Mouse (Mus musculus) kidney, embryonic 16.5 days (tissue): ENCODE measurements around the gene Gm20388. TPM values are rescaled to one million over a fixed set of nuclear protein-coding genes. Genes with fewer than 3 reads are reported as not detected.

Source experiments
- ATAC-seq: fragments of 200-750 bp; cut with Nextera tagmentation; 2 replicates; pipeline ENCODE4 v1.8.0; 2017; ENCODE audit warnings: moderate TSS enrichment; ENCODE audit not compliant: low FRiP score, low TSS enrichment
- H3K27ac ChIP-seq: fragments of 300-500 bp; sonication (generic); 2 replicates; pipeline ENCODE4 v1.5.1; 2014; ENCODE audit warnings: low read length
- H3K27me3 ChIP-seq: fragments of 300-500 bp; sonication (generic); 2 replicates; pipeline ENCODE4 v1.6.1; 2014; ENCODE audit warnings: low read length, control low read depth, mixed read lengths; ENCODE audit not compliant: insufficient read depth
- H3K36me3 ChIP-seq: fragments of 300-500 bp; sonication (generic); 2 replicates; pipeline ENCODE4 v1.6.1; 2014; ENCODE audit warnings: low read length, control low read depth, mixed read lengths; ENCODE audit not compliant: insufficient read depth
- H3K4me1 ChIP-seq: fragments of 300-500 bp; sonication (generic); 2 replicates; pipeline ENCODE4 v1.6.1; 2014; ENCODE audit warnings: low read length, control low read depth, mixed read lengths; ENCODE audit not compliant: insufficient read depth
- H3K4me2 ChIP-seq: fragments of 300-500 bp; sonication (generic); replicated peaks from 2 replicates; pipeline ENCODE4 v1.6.1; 2014; ENCODE audit warnings: low read depth, low read length
- H3K4me3 ChIP-seq: fragments of 300-500 bp; sonication (generic); 2 replicates; pipeline ENCODE4 v1.5.1; 2014; ENCODE audit warnings: mild to moderate bottlenecking, low read length
- H3K9ac ChIP-seq: fragments of 300-500 bp; sonication (generic); replicated peaks from 2 replicates; pipeline ENCODE4 v1.6.1; 2014; ENCODE audit warnings: low read length
- H3K9me3 ChIP-seq: fragments of 300-500 bp; sonication (generic); 2 replicates; pipeline ENCODE4 v1.6.1; 2016; ENCODE audit warnings: low read length, control low read depth
- WGBS: fragments of 180-500 bp; shearing (Covaris S2); extraction: QIAGEN DNeasy Blood & Tissue Kit; methylation state at CpG from one replicate; pipeline ENCODE4 v1.1.7; 2014; 5-methylcytosine and 5-hydroxymethylcytosine counted together
- polyA plus RNA-seq: library from polyadenylated mRNA; unstranded; fragments of >200 nt; fragmentation: Nextera tagmentation; extraction: Ambion mirVana; gene quantifications from 2 replicates; pipeline ENCODE4 v1.2.1, GENCODE M21; 2015

The Gm20388 gene
- polyA plus RNA-seq, 1 experiment from 2014 or later, result 7.7 TPM

GRCm38 (mm10) chr8:121126694-121127093, 1216.1 kb downstream of the Gm20388 start:
- Histone ChIP-seq H3K9ac (peak overlapping the region; percentile 63), H3K36me3 (peaks cover 16% of the 10 kb centered on the region; the same call in 1 of the 2 replicates), H3K27me3 (peaks cover 52% of the 10 kb centered on the region), H3K9me3 (peaks cover 2% of the 10 kb centered on the region; the same call in 1 of the 2 replicates), H3K27ac (peak overlapping the region; percentile 95), H3K4me2 (peak overlapping the region; percentile 69), H3K4me1 (peaks cover 76% of the 10 kb centered on the region), H3K4me3 (peak overlapping the region; percentile 48)
- no peak for ATAC-seq
- 30% methylated on average over 6 of the region's 6 CpGs for WGBS

- peak overlapping the region; percentile 95 for H3K27ac ChIP-seq
- ATAC-seq, result no peak
- H3K4me2 ChIP-seq, result peak overlapping the region; percentile 69
- no peak overlapping the region; the same call in 1 of the 2 replicates for H3K4me3 ChIP-seq
- H3K9ac ChIP-seq, result no peak overlapping the region
- 24% methylated on average over 11 of the region's 11 CpGs for WGBS
- H3K9me3 ChIP-seq, result peaks cover 2% of the 10 kb centered on the region; the same call in 1 of the 2 replicates
- H3K4me1 ChIP-seq, result peaks cover 70% of the 10 kb centered on the region
- H3K36me3 ChIP-seq, result peaks cover 11% of the 10 kb centered on the region; the same call in 1 of the 2 replicates
- H3K27me3 ChIP-seq, result peaks cover 48% of the 10 kb centered on the region
Measured at GRCm38 (mm10) chr8:121127291-121127701, 1216.7 kb downstream of the Gm20388 start.

GRCm38 (mm10) chr8:121127756-121128375, 1217.2 kb downstream of the Gm20388 start, which contains the start of gene Foxl1:
Gene Foxl1, plus strand, starts transcription at chr8:121127940.
- no peak for ATAC-seq
- 7% methylated on average over 43 of the region's 43 CpGs for WGBS

GRCm38 (mm10) chr8:121128531-121129264, 1218.1 kb downstream of the Gm20388 start:
- H3K4me2 ChIP-seq, result peak overlapping the region; percentile 61
- WGBS, result 10% methylated on average over 55 of the region's 55 CpGs
- H3K27ac ChIP-seq, result peak overlapping the region; percentile 93
- H3K9me3 ChIP-seq, result peaks cover 2% of the 10 kb centered on the region; the same call in 1 of the 2 replicates
- H3K27me3 ChIP-seq, result peaks cover 41% of the 10 kb centered on the region
- no peak for ATAC-seq
- H3K9ac ChIP-seq, result peak overlapping the region; percentile 68
- H3K4me1 ChIP-seq, result peaks cover 57% of the 10 kb centered on the region
- peak overlapping the region; percentile 47 for H3K4me3 ChIP-seq
- 0 out of 2 replicates have a peak, but pooled peaks cover 4% of the 10 kb centered on the region for H3K36me3 ChIP-seq

More at GRCm38 (mm10) chr8:121127756-121128375, 1217.2 kb downstream of the Gm20388 start, which contains the start of gene Foxl1:
- peaks cover 5% of the 10 kb centered on the region; the same call in 1 of the 2 replicates for H3K36me3 ChIP-seq
- H3K4me3 ChIP-seq, result peak within 1 kb of the TSS; percentile 48
- peak within 1 kb of the TSS; percentile 68 for H3K9ac ChIP-seq
- H3K9me3 ChIP-seq, result peaks cover 2% of the 10 kb centered on the region; the same call in 1 of the 2 replicates
- peak within 1 kb of the TSS; percentile 95 for H3K27ac ChIP-seq
- peaks cover 64% of the 10 kb centered on the region for H3K4me1 ChIP-seq
- peak within 1 kb of the TSS; percentile 69 for H3K4me2 ChIP-seq
- H3K27me3 ChIP-seq, result peaks cover 42% of the 10 kb centered on the region

GRCm38 (mm10) chr8:121129265-121129940, 1218.8 kb downstream of the Gm20388 start:
- peaks cover 41% of the 10 kb centered on the region for H3K27me3 ChIP-seq
- H3K36me3 ChIP-seq, result no peaks in the 10 kb centered on the region
- peak overlapping the region; percentile 68; the same call in 1 of the 2 replicates for H3K9ac ChIP-seq
- H3K9me3 ChIP-seq, result no peaks in the 10 kb centered on the region
- peaks cover 52% of the 10 kb centered on the region for H3K4me1 ChIP-seq
- peak overlapping the region; percentile 61 for H3K4me2 ChIP-seq
- 53% methylated on average over 16 of the region's 16 CpGs for whole genome bisulfite sequencing
- peak overlapping the region; percentile 47 for H3K4me3 ChIP-seq
- peak overlapping the region; percentile 93; the same call in 1 of the 2 replicates for H3K27ac ChIP-seq
- no peak for ATAC-seq

GRCm38 (mm10) chr8:121130522-121130921, 1219.9 kb downstream of the Gm20388 start:
- peak overlapping the region; percentile 61 for H3K4me2 ChIP-seq
- peaks cover 47% of the 10 kb centered on the region for H3K4me1 ChIP-seq
- peaks cover 41% of the 10 kb centered on the region for H3K27me3 ChIP-seq
- no peaks in the 10 kb centered on the region for H3K36me3 ChIP-seq
- WGBS, result 35% methylated on average over 5 of the region's 5 CpGs
- H3K4me3 ChIP-seq, result peak overlapping the region; percentile 26
- H3K27ac ChIP-seq, result no peak overlapping the region
- no peak for ATAC-seq
- H3K9ac ChIP-seq, result 0 out of 2 replicates have a peak overlapping the region, but pooled peaks have one; percentile 25
- no peaks in the 10 kb centered on the region for H3K9me3 ChIP-seq

- H3K4me1 ChIP-seq, result peaks cover 24% of the 10 kb centered on the region
- H3K4me3 ChIP-seq, result no peak overlapping the region
- ATAC-seq, result no peak
- H3K4me2 ChIP-seq, result no peak overlapping the region
- peaks cover 9% of the 10 kb centered on the region for H3K9me3 ChIP-seq
- no peak overlapping the region for H3K9ac ChIP-seq
- WGBS, result 72% methylated on average over 5 of the region's 5 CpGs
- peaks cover 18% of the 10 kb centered on the region for H3K36me3 ChIP-seq
- H3K27ac ChIP-seq, result no peak overlapping the region
- H3K27me3 ChIP-seq, result peaks cover 23% of the 10 kb centered on the region
Measured at GRCm38 (mm10) chr8:121132961-121133513, 1222.4 kb downstream of the Gm20388 start.

GRCm38 (mm10) chr8:121134102-121134501, 1223.5 kb downstream of the Gm20388 start:
- Histone ChIP-seq H3K4me1 (peaks cover 13% of the 10 kb centered on the region), H3K9ac (no peak overlapping the region), H3K27ac (no peak overlapping the region), H3K9me3 (peaks cover 15% of the 10 kb centered on the region), H3K4me3 (no peak overlapping the region), H3K27me3 (peaks cover 12% of the 10 kb centered on the region), H3K4me2 (no peak overlapping the region), H3K36me3 (peaks cover 23% of the 10 kb centered on the region)
- WGBS, result 90% methylated on average over 10 of the region's 10 CpGs
- ATAC-seq, result no peak

- Histone ChIP-seq H3K9ac (no peak overlapping the region), H3K36me3 (peaks cover 23% of the 10 kb centered on the region), H3K4me3 (no peak overlapping the region), H3K4me1 (peaks cover 9% of the 10 kb centered on the region; the same call in 1 of the 2 replicates), H3K27me3 (peaks cover 8% of the 10 kb centered on the region; the same call in 1 of the 2 replicates), H3K27ac (no peak overlapping the region), H3K9me3 (peaks cover 15% of the 10 kb centered on the region), H3K4me2 (no peak overlapping the region)
- no peak for ATAC-seq
- WGBS, result 77% methylated on average over 11 of the region's 11 CpGs
Measured at GRCm38 (mm10) chr8:121134512-121134911, 1223.9 kb downstream of the Gm20388 start.
